Mouse (Mus musculus) kidney, postnatal 14 days (tissue): ENCODE data around the gene Grn.
"Not testable (repeated sequence)": the region's sequence is repeated elsewhere in the genome, so short reads cannot be mapped to it uniquely, and the experiment has no call there.

ENCODE experiments used
- DNase-seq: peaks from one replicate; pipeline ENCODE4 v3.0.0; 2022; ENCODE audit warnings: mixed read lengths

Gene Grn

GRCm38 (mm10) chr11:102430121-102431017, at the start of gene Grn:
TSS of gene Grn (plus strand) at chr11:102430315.
- peak; percentile 97 for DNase-seq

- no peak for DNase-seq
Observed at GRCm38 (mm10) chr11:102381341-102382100, 48.6 kb upstream of the Grn start.

- DNase-seq: no peak
Observed at GRCm38 (mm10) chr11:102382794-102383193, 47.3 kb upstream of the Grn start.

GRCm38 (mm10) chr11:102383365-102384136, 46.6 kb upstream of the Grn start:
- DNase-seq: no peak

GRCm38 (mm10) chr11:102384418-102384817, 45.7 kb upstream of the Grn start:
- no peak for DNase-seq

GRCm38 (mm10) chr11:102385075-102385474, 45.0 kb upstream of the Grn start:
- no peak for DNase-seq

- no peak for DNase-seq
Observed at GRCm38 (mm10) chr11:102386121-102386520, 44.0 kb upstream of the Grn start.

- DNase-seq: not testable (repeated sequence)
Observed at GRCm38 (mm10) chr11:102389436-102389835, 40.7 kb upstream of the Grn start.

GRCm38 (mm10) chr11:102392441-102393237, 37.5 kb upstream of the Grn start:
- DNase-seq: no peak

GRCm38 (mm10) chr11:102393238-102393634, 36.9 kb upstream of the Grn start, which contains the start of gene Rundc3a:
TSS of gene Rundc3a (plus strand) at chr11:102393403.
- DNase-seq: peak; percentile 90

- DNase-seq: no peak
Observed at GRCm38 (mm10) chr11:102393719-102394420, 36.2 kb upstream of the Grn start.

GRCm38 (mm10) chr11:102394421-102395124, 35.5 kb upstream of the Grn start:
- no peak for DNase-seq

GRCm38 (mm10) chr11:102395250-102395649, 34.9 kb upstream of the Grn start:
- no peak for DNase-seq

- no peak for DNase-seq
Observed at GRCm38 (mm10) chr11:102396263-102396662, 33.9 kb upstream of the Grn start.

- no peak for DNase-seq
Observed at GRCm38 (mm10) chr11:102396671-102397141, 33.4 kb upstream of the Grn start.

GRCm38 (mm10) chr11:102398007-102398825, 31.9 kb upstream of the Grn start:
- DNase-seq: peak; percentile 69

- no peak for DNase-seq
Observed at GRCm38 (mm10) chr11:102399107-102399506, 31.0 kb upstream of the Grn start.

GRCm38 (mm10) chr11:102399610-102400072, 30.5 kb upstream of the Grn start:
- DNase-seq: no peak

GRCm38 (mm10) chr11:102400513-102401084, 29.5 kb upstream of the Grn start:
- DNase-seq: no peak
